Mouse (Mus musculus) kidney, adult 2 months (tissue): ENCODE measurements at regions not wholly inside any gene's neighbourhood (a gene's known extent, or its start where the extent isn't known, plus 50 kb on each side); places are given as distances from the start of the nearest gene placed in this dataset.

Experiments used
- CTCF ChIP-seq: fragments of 200-500 bp; conservative IDR thresholded peaks from 2 replicates; pipeline ENCODE4 v1.5.1; 2011; ENCODE audit warnings: low read depth, mild to moderate bottlenecking, control low read depth, low read length, moderate library complexity, mixed read lengths; ENCODE audit not compliant: insufficient read depth, insufficient read length
- POLR2A ChIP-seq: fragments of 200-500 bp; IDR thresholded peaks from one replicate; pipeline ENCODE4 v1.6.1; 2011; ENCODE audit warnings: low read depth, low read length, control low read depth

GRCm38 (mm10) chr2:160250228-160250627, 83.7 kb downstream of the Gm826 start:
- TF ChIP-seq CTCF (no peak), POLR2A (no peak)
